Mouse (Mus musculus): Measurements from ENCODE around the gene Gnaq. TPM values are rescaled to one million over a fixed set of nuclear protein-coding genes. Genes with fewer than 3 reads are reported as not detected.

The Gnaq gene
- total and polyA plus RNA-seq, 3 experiments = 8.1 to 12.9 (median 8.2) TPM

DNA sequence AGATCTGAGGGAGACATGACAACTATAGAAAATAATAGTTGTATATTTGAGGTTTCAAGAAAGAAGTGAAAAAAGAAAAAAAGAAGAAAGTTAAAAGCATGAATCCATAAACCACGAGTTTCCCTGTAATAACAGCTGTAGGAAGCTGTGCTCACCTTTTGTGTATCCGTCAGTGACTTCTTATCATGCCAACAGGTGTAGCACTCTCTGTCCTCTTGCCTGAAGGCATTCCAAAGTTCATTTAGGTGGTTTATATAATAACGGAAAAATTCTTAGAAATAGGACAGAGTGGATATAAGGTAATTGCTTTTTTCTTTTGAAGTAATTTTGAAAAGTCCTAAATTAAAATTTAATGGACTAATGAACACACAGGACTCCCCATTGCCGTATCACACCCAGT is 147.6 kb downstream of the Gnaq start:
- no peaks in the 10 kb centered on the region for H3K9me3 ChIP-seq (replicated peaks; ENCODE audit: low read length)
- no peak overlapping the region for H3K27ac ChIP-seq (ENCODE audit: insufficient read depth, low read depth)
- H3K27me3 ChIP-seq (replicated peaks) = no peaks in the 10 kb centered on the region
- no peak for TF ChIP-seq USF1 (IDR thresholded peaks at IDR 0.05; ENCODE audit: low read depth, low read length)
- TF ChIP-seq MAFK (IDR thresholded peaks at IDR 0.05; ENCODE audit: insufficient replicate concordance, low read length) = no peak
- TF ChIP-seq KAT2A (IDR thresholded peaks at IDR 0.05; ENCODE audit: insufficient replicate concordance, low read length) = no peak
- TF ChIP-seq MAX (IDR thresholded peaks at IDR 0.05; ENCODE audit: low read length) = no peak
- TF ChIP-seq ZNF384 (IDR thresholded peaks at IDR 0.05; ENCODE audit: low read depth, low read length) = no peak
- TF ChIP-seq POLR2A (IDR thresholded peaks at IDR 0.05; ENCODE audit: low read depth, low read length) = no peak
- TF ChIP-seq ZKSCAN1 (IDR thresholded peaks at IDR 0.05; ENCODE audit: borderline replicate concordance, low read depth, low read length) = no peak
- TF ChIP-seq ETS1 (conservative IDR thresholded peaks at IDR 0.05; ENCODE audit: low read depth, low read length) = no peak
- no peak overlapping the region for H3K4me2 ChIP-seq (ENCODE audit: insufficient read depth, low read depth, poor library complexity, severe bottlenecking)
- in situ Hi-C loops (cut with MboI; ENCODE audit: low pct_ligation_motif_present, low pct_unique_long_range_greater_than_20kb, low sequenced_read_pairs) = no loop called here
- peaks cover 0 to 29% of the 10 kb centered on the region in 2 experiments for H3K36me3 ChIP-seq (replicated peaks in 1 of 2; ENCODE audit: control insufficient read depth in 1 of 2, insufficient read depth in 1 of 2, low read length in 1 of 2)
- no peak for DNase-seq (ENCODE audit: extremely low read depth)
- no peak overlapping the region for H3K4me3 ChIP-seq (replicated peaks in 1 of 3; ENCODE audit: low read depth in 2 of 3, low read length in 2 of 3, poor library complexity in 1 of 3)
- no peaks in the 10 kb centered on the region for H3K79me2 ChIP-seq (replicated peaks; ENCODE audit: control insufficient read depth, extremely low read depth, insufficient read depth, poor library complexity, severe bottlenecking)
- dilution Hi-C loops (cut with MboI; ENCODE audit: extremely low pct_ligation_motif_present, extremely low pct_unique_long_range_greater_than_20kb, low sequenced_read_pairs) = no loop called here
- H3K4me1 ChIP-seq (ENCODE audit: control insufficient read depth in 1 of 2, insufficient read depth in 2 of 2) = peaks cover 0 to 11% of the 10 kb centered on the region in 2 experiments; a peak in 1 of 4 replicates
- H3K9ac ChIP-seq (ENCODE audit: insufficient read depth, low read depth) = no peak overlapping the region

DNA sequence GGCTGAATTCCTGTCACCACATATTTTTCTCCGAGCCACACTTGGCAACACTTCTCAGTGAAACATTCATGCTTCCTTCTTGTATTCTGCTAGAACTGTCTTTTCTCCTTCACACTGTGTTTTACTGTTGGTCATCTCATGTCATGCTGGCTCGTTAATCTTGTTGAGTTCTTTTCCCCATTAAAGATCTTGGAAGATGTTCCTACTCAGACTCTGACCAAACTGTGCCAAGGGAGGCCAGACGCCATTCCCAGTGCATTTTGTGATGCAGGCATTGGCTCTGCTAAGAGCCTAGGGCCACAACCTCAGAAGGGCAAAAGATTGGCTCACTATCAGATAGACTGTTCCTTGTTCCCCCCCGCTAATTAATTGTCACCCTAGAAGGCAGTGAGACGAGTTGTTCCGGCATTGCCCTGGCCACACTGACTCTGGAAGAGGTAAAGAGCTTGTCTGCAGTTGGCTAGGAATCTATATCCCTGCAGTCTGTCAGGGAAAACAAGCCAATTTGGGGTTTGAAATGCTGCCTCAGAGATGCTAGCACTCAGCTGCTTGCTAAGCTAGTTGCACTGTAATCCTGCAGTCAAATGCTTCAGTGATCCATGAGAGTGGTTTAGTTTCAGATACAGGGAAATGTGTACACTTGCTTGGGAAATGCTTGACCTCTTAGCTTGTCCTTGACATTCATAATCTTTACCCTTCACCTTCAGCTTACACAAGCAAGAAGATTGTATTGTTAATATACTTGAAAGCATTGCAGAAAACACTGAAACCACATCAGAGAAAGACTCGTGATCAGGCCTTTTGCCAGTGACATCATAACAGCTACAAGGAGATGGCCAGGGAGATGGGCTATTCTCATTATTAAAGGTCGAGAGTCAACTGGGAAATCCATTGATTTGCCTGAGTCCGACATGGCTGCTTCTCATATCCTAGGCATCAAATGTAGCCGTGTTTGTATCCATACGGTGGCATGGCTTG is 152.7 kb downstream of the Gnaq start:
- Histone ChIP-seq H3K79me2 (replicated peaks; ENCODE audit: control insufficient read depth, extremely low read depth, insufficient read depth, poor library complexity, severe bottlenecking) (no peaks in the 10 kb centered on the region), H3K4me3 (replicated peaks in 1 of 3; ENCODE audit: low read depth in 2 of 3, low read length in 2 of 3, poor library complexity in 1 of 3) (no peak overlapping the region), H3K9me3 (replicated peaks; ENCODE audit: low read length) (no peaks in the 10 kb centered on the region), H3K27me3 (replicated peaks) (no peaks in the 10 kb centered on the region), H3K9ac (ENCODE audit: insufficient read depth, low read depth) (no peak overlapping the region), H3K27ac (ENCODE audit: insufficient read depth, low read depth) (no peak overlapping the region), H3K4me1 (ENCODE audit: control insufficient read depth in 1 of 2, insufficient read depth in 2 of 2) (peaks cover 0 to 5% of the 10 kb centered on the region in 2 experiments; a peak in 1 of 4 replicates), H3K4me2 (ENCODE audit: insufficient read depth, low read depth, poor library complexity, severe bottlenecking) (no peak overlapping the region), H3K36me3 (replicated peaks in 1 of 2; ENCODE audit: control insufficient read depth in 1 of 2, insufficient read depth in 1 of 2, low read length in 1 of 2) (peaks cover 0 to 42% of the 10 kb centered on the region in 2 experiments)
- in situ Hi-C loops (cut with MboI; ENCODE audit: low pct_ligation_motif_present, low pct_unique_long_range_greater_than_20kb, low sequenced_read_pairs) (no loop called here), dilution Hi-C loops (cut with MboI; ENCODE audit: extremely low pct_ligation_motif_present, extremely low pct_unique_long_range_greater_than_20kb, low sequenced_read_pairs) (no loop called here)
- TF ChIP-seq BHLHE40 (IDR thresholded peaks at IDR 0.05; ENCODE audit: low read depth, low read length) (no peak), CHD2 (IDR thresholded peaks at IDR 0.05; ENCODE audit: low read length) (no peak), UBTF (IDR thresholded peaks at IDR 0.05; ENCODE audit: low read depth, low read length) (no peak), TCF12 (IDR thresholded peaks at IDR 0.05; ENCODE audit: low read depth, low read length) (no peak), CTCF (conservative IDR thresholded peaks at IDR 0.05 in 1 of 2, IDR thresholded peaks at IDR 0.05 in 1 of 2; ENCODE audit: low read depth in 2 of 2, low read length in 2 of 2) (no peak), GABPA (IDR thresholded peaks at IDR 0.05; ENCODE audit: insufficient replicate concordance, low read depth, low read length) (no peak), ZC3H11A (IDR thresholded peaks at IDR 0.05; ENCODE audit: low read depth, low read length) (no peak), MYC (IDR thresholded peaks at IDR 0.05; ENCODE audit: low read depth, low read length) (no peak), JUND (conservative IDR thresholded peaks at IDR 0.05; ENCODE audit: low read depth, low read length) (no peak), MAFK (IDR thresholded peaks at IDR 0.05; ENCODE audit: insufficient replicate concordance, low read length) (no peak), ZNF384 (IDR thresholded peaks at IDR 0.05; ENCODE audit: low read depth, low read length) (no peak), TBP (conservative IDR thresholded peaks at IDR 0.05; ENCODE audit: low read depth, low read length) (no peak), ZKSCAN1 (IDR thresholded peaks at IDR 0.05; ENCODE audit: borderline replicate concordance, low read depth, low read length) (no peak), POLR2A (IDR thresholded peaks at IDR 0.05; ENCODE audit: low read depth, low read length) (no peak), EP300 (IDR thresholded peaks at IDR 0.05; ENCODE audit: low read length) (no peak), SMC3 (IDR thresholded peaks at IDR 0.05; ENCODE audit: low read depth, low read length) (no peak), MXI1 (IDR thresholded peaks at IDR 0.05; ENCODE audit: low read depth, low read length) (no peak)
- DNase-seq (ENCODE audit: extremely low read depth) = no peak

Data from CH12.LX (cell line).